14 mouse cellular contexts compared by ENCODE assay signal in the genomic region with DNA sequence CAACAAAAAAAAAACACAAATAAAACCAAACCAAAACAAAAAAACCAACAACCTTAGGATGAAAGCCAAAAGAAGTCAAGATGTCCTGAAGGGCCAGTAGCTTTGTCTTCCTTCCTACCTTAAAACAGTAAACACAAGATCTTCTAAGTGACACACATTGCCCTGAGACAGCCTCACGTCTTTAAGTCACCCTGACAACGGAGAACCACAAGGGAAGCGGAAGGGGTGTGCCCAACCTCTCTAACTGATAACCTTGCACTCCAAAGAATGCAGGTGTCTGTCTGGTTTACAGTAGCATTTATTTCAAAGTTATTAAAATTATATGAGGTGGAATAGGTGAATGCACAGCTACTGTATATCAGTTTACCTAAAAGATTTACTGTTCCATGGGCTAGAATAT.
DNase-seq lines count a peak whose midpoint lies in the region; ATAC-seq lines count a peak whose summit lies in the region.
"Had no signal": no experiment of that assay in that cellular context is flagged by ENCODE, and none has a peak within 500 bp of the region (broad histone marks: within the 10 kb centered on the region; RNA-seq: fewer than 3 reads in every experiment).

No protein-coding gene starts in this region.

- peak; percentile 83 for DNase-seq in CD4-positive, CD25-positive, alpha-beta regulatory T cell, adult 2 months (ENCODE audit: low read depth, low spot score)
- peak; percentile 54 for DNase-seq in R1 (ENCODE audit: low read depth, low spot score)
- DNase-seq in thymus, postnatal 10 days (ENCODE audit: low spot score in 2 of 2): peak; percentile 59 to 69
- no peak for DNase-seq in cerebellum, postnatal 25 days
- DNase-seq in cerebellum, postnatal 36 days: no peak
- DNase-seq in ovary, postnatal 36 days (ENCODE audit: low spot score): no peak
- DNase-seq: cerebellum, postnatal 10 days; gastrocnemius, postnatal 25 days; kidney, postnatal 25 days; right cerebral cortex, postnatal 4 days had no signal

- ATAC-seq in megakaryocyte progenitor cell, adult 5-6 weeks (replicated peaks; ENCODE audit: poor library complexity): peak; percentile 78
- ATAC-seq: forebrain, embryonic 14.5 days; hindbrain, postnatal 0 days; lung, postnatal 0 days had no signal

Comparison
In these comparisons a context has a peak if more than half of its experiments do, and no peak if none do; other contexts are left out.
1. DNase-seq: peak in CD4-positive, CD25-positive, alpha-beta regulatory T cell, adult 2 months (single experiment), R1 (single experiment) and thymus, postnatal 10 days (2 of 2); none in cerebellum, postnatal 25 days (0 of 2), cerebellum, postnatal 36 days (0 of 2) and ovary, postnatal 36 days (single experiment).